Mouse (Mus musculus) mesoderm, embryonic 11.5 days (tissue): Measurements from ENCODE around the gene Lrrc73.

Experiments used
- DNase-seq: peaks from one replicate; pipeline ENCODE4 v3.0.0-alpha.2; 2012; ENCODE audit warnings: low read depth, low spot score

Lrrc73 gene

DNA sequence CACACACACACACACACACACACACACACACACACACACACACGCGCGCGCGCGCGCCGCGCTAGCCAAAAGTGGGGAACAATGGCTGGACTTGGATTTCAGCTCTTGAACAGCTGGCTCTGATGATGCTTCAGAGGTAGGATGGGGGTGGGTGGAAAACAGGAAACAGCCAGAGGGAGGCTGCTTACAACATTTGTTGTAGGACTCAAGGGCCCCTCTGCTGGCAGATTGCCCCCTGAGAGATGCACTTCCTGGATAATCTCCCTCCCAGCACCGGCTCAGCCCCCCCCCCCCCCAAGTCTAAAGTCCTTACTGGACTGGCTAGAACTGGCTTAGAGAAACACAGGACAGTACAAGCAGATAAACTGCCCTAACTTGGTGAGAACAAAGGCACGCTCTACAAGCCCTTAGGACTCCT lies 34.4 kb downstream of the Lrrc73 start:
- DNase-seq, result peak; percentile 41

DNA sequence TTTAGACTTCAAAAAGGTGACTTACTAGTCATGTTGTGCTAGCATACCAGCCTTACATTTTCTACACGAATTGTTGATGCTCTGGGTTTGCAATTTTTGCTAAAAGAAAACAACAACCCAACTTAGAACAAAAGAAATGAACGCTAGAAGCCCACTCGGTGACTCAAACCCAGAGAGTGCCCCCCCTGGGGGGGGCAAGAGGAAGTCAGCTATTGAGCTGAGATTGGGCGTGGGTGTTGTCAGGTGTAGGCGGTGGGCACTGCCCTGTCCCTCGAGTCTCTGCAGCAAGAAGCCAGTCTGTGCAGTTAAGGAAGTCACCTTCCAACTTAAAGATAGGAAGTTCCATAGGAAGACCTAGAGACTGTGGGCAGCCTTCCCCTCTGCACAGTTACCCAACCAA lies 43.3 kb downstream of the Lrrc73 start:
- DNase-seq, result no peak

DNA sequence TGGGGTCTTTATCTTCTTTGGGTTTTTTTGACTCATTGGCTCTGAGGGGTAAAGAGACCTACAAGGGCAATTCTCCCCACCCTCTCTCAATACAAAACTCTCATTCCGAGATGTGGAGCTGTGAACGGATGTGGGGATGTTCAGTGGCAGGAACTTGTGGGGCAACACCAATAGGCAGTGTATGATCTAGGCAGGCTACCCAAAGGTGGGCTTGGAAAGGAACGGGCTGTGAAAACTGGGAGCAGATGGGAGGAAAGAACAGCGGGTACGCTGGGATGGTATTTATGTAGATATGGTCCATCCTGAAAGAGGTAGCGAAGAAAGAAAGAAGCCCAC lies 43.7 kb downstream of the Lrrc73 start:
- DNase-seq, result no peak

DNA sequence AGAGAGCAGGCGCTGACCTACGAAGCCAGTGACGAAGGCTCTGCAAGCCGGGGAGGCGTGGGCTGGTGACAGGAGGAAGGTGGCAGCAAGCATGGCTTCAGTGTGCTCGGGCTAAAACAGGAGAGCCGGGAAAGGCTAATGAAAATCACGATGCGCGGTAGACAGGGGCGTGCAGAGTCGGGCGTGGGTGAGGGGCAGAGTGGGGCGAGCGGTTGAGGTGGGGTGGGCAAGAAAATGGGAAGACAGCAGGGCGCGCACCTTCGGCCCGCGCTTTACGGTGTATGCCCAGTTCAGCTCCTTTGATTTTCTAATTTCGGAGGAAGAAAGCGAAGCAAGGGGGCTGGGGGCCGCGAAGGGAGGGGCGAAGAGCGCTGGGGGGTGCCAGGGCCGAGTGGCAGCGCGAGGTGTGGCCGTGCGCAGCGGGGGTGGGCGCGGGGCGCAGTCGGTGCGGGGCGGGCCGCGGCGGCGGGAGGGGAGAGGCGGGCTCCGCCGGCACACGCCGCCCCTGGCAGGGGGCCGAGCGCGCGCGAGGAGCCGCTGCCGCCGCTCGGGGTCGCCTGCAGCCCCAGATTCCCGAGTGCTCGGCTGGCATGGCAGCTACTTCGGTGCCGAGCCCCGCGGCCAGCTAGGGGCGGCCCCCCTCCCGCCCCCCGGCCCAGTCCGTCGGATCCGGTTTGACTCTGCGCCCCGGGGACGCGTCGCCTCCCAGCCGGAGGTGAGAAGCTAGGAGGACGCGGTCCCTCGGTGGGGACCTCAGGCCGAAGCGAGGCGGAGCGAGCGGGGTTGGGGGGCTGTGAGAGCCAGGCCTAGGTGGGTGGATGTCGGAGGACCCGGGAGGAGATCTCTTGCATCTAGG lies 44.3 kb downstream of the Lrrc73 start, which contains the start of gene Dlk2:
Dlk2 (plus strand) TSS at position 58 of the 856 bp plus-strand sequence.
- DNase-seq, result no peak

DNA sequence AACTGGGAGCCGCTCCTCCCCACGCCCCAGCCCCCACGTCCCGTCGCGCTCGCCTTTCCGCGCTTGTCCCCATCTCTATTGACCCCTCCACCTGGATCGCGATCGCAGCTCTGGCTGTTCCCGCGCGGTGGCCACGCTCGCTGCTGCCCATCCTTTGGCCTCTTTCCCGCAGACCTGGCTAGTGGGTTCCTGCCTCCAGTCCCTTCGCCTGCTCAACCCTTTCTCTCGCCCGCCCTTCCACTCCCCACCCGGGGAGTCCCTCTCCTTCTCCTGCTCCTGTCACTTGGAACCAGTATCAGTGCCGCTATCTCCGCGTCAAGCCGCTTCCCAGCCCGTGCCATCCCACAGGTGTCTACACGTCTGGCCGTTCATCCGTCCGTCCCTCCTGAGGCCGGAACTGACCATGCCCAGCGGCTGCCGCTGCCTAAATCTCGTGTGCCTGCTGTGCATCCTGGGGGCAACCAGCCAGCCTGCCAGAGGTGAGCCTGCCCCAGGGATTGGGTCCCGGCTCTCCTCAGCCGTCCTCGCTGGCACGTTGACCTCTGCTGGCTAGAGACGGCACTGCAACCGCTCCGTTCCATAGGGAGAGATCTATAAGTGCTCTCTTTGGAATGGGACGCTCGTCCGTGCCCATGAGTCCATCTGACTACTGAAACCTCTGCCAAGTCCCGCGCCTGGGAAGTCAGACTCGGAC lies 45.0 kb downstream of the Lrrc73 start:
- peak; percentile 91 for DNase-seq

DNA sequence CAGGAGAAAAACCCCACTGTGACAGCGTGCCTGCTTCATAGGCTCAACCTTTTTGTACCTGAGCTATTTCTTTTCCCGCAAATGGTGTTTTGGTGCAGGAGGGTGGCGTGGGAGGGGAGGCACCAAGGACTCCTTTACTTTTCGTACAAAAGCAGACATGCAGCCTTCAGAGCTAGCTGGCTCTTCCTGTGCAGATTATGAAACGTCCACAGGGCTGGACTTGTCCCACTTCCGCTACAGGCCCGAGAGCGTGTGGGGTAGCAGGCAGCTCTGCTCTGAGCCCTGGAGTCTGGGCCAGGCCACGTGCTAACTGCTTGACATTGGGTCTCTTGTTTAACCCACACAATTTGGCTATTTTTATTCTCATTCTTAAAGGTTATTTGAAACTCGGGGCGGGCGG lies 48.6 kb downstream of the Lrrc73 start:
- no peak for DNase-seq

DNA sequence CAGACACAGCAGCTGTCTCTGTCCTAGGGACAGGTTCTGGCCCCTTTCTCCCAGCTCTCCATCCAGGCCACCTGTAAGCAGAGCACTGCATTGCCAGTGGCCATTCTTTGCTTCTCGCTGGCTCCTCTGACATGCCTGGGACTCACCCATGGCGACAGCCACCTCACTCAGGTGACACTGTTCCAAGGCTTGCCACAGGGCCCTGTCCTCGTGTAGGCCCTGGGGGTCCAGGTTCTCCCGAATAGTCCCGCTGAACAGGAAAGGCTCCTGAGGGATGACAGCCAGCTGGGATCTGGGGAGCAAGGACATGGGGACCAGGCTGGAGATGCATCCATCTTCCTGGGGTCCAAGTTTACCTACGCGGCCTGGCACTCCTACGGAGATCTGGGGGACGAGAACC lies 50.9 kb downstream of the Lrrc73 start:
- no peak for DNase-seq
